Mouse (Mus musculus): Measurements from ENCODE around the gene Hacd3. TPM values are rescaled to one million over a fixed set of nuclear protein-coding genes. Genes with fewer than 3 reads are reported as not detected.

Hacd3 gene
- polyA plus RNA-seq, 1 experiment from 2014 or later, result 202 TPM

GRCm38 (mm10) chr9:64960117-64960977 lies 61.1 kb downstream of the Hacd3 start, which contains the start of gene Ints14:
TSS of gene Ints14 (plus strand) at chr9:64960905.
- Histone ChIP-seq H3K4me2 (ENCODE audit: low read length) (peak within 1 kb of the TSS; percentile 86), H3K4me1 (replicated peaks; ENCODE audit: control insufficient read depth, insufficient read depth, low read length) (peaks cover 14% of the 10 kb centered on the region), H3K27ac (ENCODE audit: low read length) (peak within 1 kb of the TSS; percentile 73), H3K36me3 (ENCODE audit: control insufficient read depth, insufficient read depth) (peaks cover 7% of the 10 kb centered on the region), H3K27me3 (replicated peaks; ENCODE audit: control insufficient read depth, insufficient read depth, low read length) (no peaks in the 10 kb centered on the region), H3K9ac (replicated peaks; ENCODE audit: low read depth, low read length) (peak within 1 kb of the TSS; percentile 81), H3K9me3 (ENCODE audit: control insufficient read depth, low read length) (no peaks in the 10 kb centered on the region), H3K4me3 (replicated peaks; ENCODE audit: low read length) (peak within 1 kb of the TSS; percentile 68)
- ATAC-seq, result peak; percentile 99
- WGBS, result 5% methylated on average over 29 of the region's 29 CpGs

GRCm38 (mm10) chr9:64957276-64957675 lies 64.2 kb downstream of the Hacd3 start:
- no peaks in the 10 kb centered on the region for H3K36me3 ChIP-seq (ENCODE audit: control insufficient read depth, insufficient read depth)
- no peak for ATAC-seq
- H3K27me3 ChIP-seq (replicated peaks; ENCODE audit: control insufficient read depth, insufficient read depth, low read length), result no peaks in the 10 kb centered on the region
- H3K27ac ChIP-seq (ENCODE audit: low read length), result no peak overlapping the region
- no peak overlapping the region for H3K4me2 ChIP-seq (ENCODE audit: low read length)
- no peaks in the 10 kb centered on the region for H3K9me3 ChIP-seq (ENCODE audit: control insufficient read depth, low read length)
- 93% methylated on average over 3 of the region's 3 CpGs for WGBS
- H3K4me3 ChIP-seq (replicated peaks; ENCODE audit: low read length), result no peak overlapping the region
- peaks cover 14% of the 10 kb centered on the region for H3K4me1 ChIP-seq (replicated peaks; ENCODE audit: control insufficient read depth, insufficient read depth, low read length)
- H3K9ac ChIP-seq (replicated peaks; ENCODE audit: low read depth, low read length), result no peak overlapping the region

GRCm38 (mm10) chr9:64956337-64956736 lies 65.2 kb downstream of the Hacd3 start:
- H3K9ac ChIP-seq (replicated peaks; ENCODE audit: low read depth, low read length), result no peak overlapping the region
- no peaks in the 10 kb centered on the region; the same call in 1 of the 2 replicates for H3K27me3 ChIP-seq (replicated peaks; ENCODE audit: control insufficient read depth, insufficient read depth, low read length)
- no peak overlapping the region for H3K27ac ChIP-seq (ENCODE audit: low read length)
- no peaks in the 10 kb centered on the region for H3K36me3 ChIP-seq (ENCODE audit: control insufficient read depth, insufficient read depth)
- H3K4me2 ChIP-seq (ENCODE audit: low read length), result no peak overlapping the region
- peaks cover 8% of the 10 kb centered on the region for H3K4me1 ChIP-seq (replicated peaks; ENCODE audit: control insufficient read depth, insufficient read depth, low read length)
- 18% methylated on average over 12 of the region's 12 CpGs for WGBS
- H3K4me3 ChIP-seq (replicated peaks; ENCODE audit: low read length), result no peak overlapping the region
- no peak for ATAC-seq
- no peaks in the 10 kb centered on the region for H3K9me3 ChIP-seq (ENCODE audit: control insufficient read depth, low read length)

- Histone ChIP-seq H3K36me3 (ENCODE audit: control insufficient read depth, insufficient read depth) (no peaks in the 10 kb centered on the region), H3K4me2 (ENCODE audit: low read length) (no peak overlapping the region), H3K9me3 (ENCODE audit: control insufficient read depth, low read length) (no peaks in the 10 kb centered on the region), H3K4me1 (replicated peaks; ENCODE audit: control insufficient read depth, insufficient read depth, low read length) (no peaks in the 10 kb centered on the region), H3K9ac (replicated peaks; ENCODE audit: low read depth, low read length) (no peak overlapping the region), H3K27ac (ENCODE audit: low read length) (no peak overlapping the region), H3K4me3 (replicated peaks; ENCODE audit: low read length) (no peak overlapping the region), H3K27me3 (replicated peaks; ENCODE audit: control insufficient read depth, insufficient read depth, low read length) (no peaks in the 10 kb centered on the region; the same call in 1 of the 2 replicates)
- no peak for ATAC-seq
- WGBS, result 80% methylated on average over 7 of the region's 7 CpGs
Observed at GRCm38 (mm10) chr9:64953190-64953589, 68.3 kb downstream of the Hacd3 start.

GRCm38 (mm10) chr9:64952055-64952454 lies 69.4 kb downstream of the Hacd3 start:
- no peaks in the 10 kb centered on the region for H3K4me1 ChIP-seq (replicated peaks; ENCODE audit: control insufficient read depth, insufficient read depth, low read length)
- no peaks in the 10 kb centered on the region for H3K9me3 ChIP-seq (ENCODE audit: control insufficient read depth, low read length)
- ATAC-seq, result 0 out of 2 replicates have a peak, but pooled peaks have one; percentile 26
- H3K4me3 ChIP-seq (replicated peaks; ENCODE audit: low read length), result no peak overlapping the region
- H3K27me3 ChIP-seq (replicated peaks; ENCODE audit: control insufficient read depth, insufficient read depth, low read length), result no peaks in the 10 kb centered on the region; the same call in 1 of the 2 replicates
- H3K9ac ChIP-seq (replicated peaks; ENCODE audit: low read depth, low read length), result no peak overlapping the region
- no peak overlapping the region for H3K27ac ChIP-seq (ENCODE audit: low read length)
- no peak overlapping the region for H3K4me2 ChIP-seq (ENCODE audit: low read length)
- 13% methylated on average over 5 of the region's 5 CpGs for WGBS
- H3K36me3 ChIP-seq (ENCODE audit: control insufficient read depth, insufficient read depth), result no peaks in the 10 kb centered on the region

GRCm38 (mm10) chr9:64951161-64951657 lies 70.3 kb downstream of the Hacd3 start, which contains the start of gene Slc24a1:
TSS of gene Slc24a1 (minus strand) at chr9:64951607.
- ATAC-seq, result no peak
- WGBS, result 32% methylated on average over 11 of the region's 11 CpGs
- H3K4me2 ChIP-seq (ENCODE audit: low read length), result no peak within 1 kb of the TSS

GRCm38 (mm10) chr9:64947483-64948095 lies 73.9 kb downstream of the Hacd3 start:
- 84% methylated on average over 9 of the region's 9 CpGs for WGBS
- Histone ChIP-seq H3K4me1 (replicated peaks; ENCODE audit: control insufficient read depth, insufficient read depth, low read length) (no peaks in the 10 kb centered on the region), H3K27ac (ENCODE audit: low read length) (no peak overlapping the region), H3K36me3 (ENCODE audit: control insufficient read depth, insufficient read depth) (no peaks in the 10 kb centered on the region), H3K4me3 (replicated peaks; ENCODE audit: low read length) (no peak overlapping the region), H3K27me3 (replicated peaks; ENCODE audit: control insufficient read depth, insufficient read depth, low read length) (no peaks in the 10 kb centered on the region; the same call in 1 of the 2 replicates), H3K9ac (replicated peaks; ENCODE audit: low read depth, low read length) (no peak overlapping the region), H3K9me3 (ENCODE audit: control insufficient read depth, low read length) (no peaks in the 10 kb centered on the region), H3K4me2 (ENCODE audit: low read length) (no peak overlapping the region)
- ATAC-seq, result no peak

More at GRCm38 (mm10) chr9:64951161-64951657, 70.3 kb downstream of the Hacd3 start, which contains the start of gene Slc24a1:
- H3K36me3 ChIP-seq (ENCODE audit: control insufficient read depth, insufficient read depth), result no peaks in the 10 kb centered on the region
- no peaks in the 10 kb centered on the region; the same call in 1 of the 2 replicates for H3K27me3 ChIP-seq (replicated peaks; ENCODE audit: control insufficient read depth, insufficient read depth, low read length)
- no peak within 1 kb of the TSS for H3K4me3 ChIP-seq (replicated peaks; ENCODE audit: low read length)
- H3K9me3 ChIP-seq (ENCODE audit: control insufficient read depth, low read length), result no peaks in the 10 kb centered on the region
- no peak within 1 kb of the TSS for H3K9ac ChIP-seq (replicated peaks; ENCODE audit: low read depth, low read length)
- H3K27ac ChIP-seq (ENCODE audit: low read length), result no peak within 1 kb of the TSS
- H3K4me1 ChIP-seq (replicated peaks; ENCODE audit: control insufficient read depth, insufficient read depth, low read length), result no peaks in the 10 kb centered on the region

GRCm38 (mm10) chr9:64943997-64944396 lies 77.5 kb downstream of the Hacd3 start:
- Histone ChIP-seq H3K4me3 (replicated peaks; ENCODE audit: low read length) (no peak overlapping the region), H3K27ac (ENCODE audit: low read length) (no peak overlapping the region), H3K9ac (replicated peaks; ENCODE audit: low read depth, low read length) (no peak overlapping the region), H3K4me2 (ENCODE audit: low read length) (no peak overlapping the region), H3K36me3 (ENCODE audit: control insufficient read depth, insufficient read depth) (no peaks in the 10 kb centered on the region), H3K27me3 (replicated peaks; ENCODE audit: control insufficient read depth, insufficient read depth, low read length) (no peaks in the 10 kb centered on the region), H3K9me3 (ENCODE audit: control insufficient read depth, low read length) (no peaks in the 10 kb centered on the region), H3K4me1 (replicated peaks; ENCODE audit: control insufficient read depth, insufficient read depth, low read length) (no peaks in the 10 kb centered on the region)
- no peak for ATAC-seq
- WGBS, result 23% methylated on average over 11 of the region's 11 CpGs

- H3K27me3 ChIP-seq (replicated peaks; ENCODE audit: control insufficient read depth, insufficient read depth, low read length), result no peaks in the 10 kb centered on the region
- no peaks in the 10 kb centered on the region for H3K36me3 ChIP-seq (ENCODE audit: control insufficient read depth, insufficient read depth)
- no peak overlapping the region for H3K4me3 ChIP-seq (replicated peaks; ENCODE audit: low read length)
- ATAC-seq, result no peak
- WGBS, result 90% methylated on average over 4 of the region's 4 CpGs
- H3K9me3 ChIP-seq (ENCODE audit: control insufficient read depth, low read length), result no peaks in the 10 kb centered on the region
- no peaks in the 10 kb centered on the region for H3K4me1 ChIP-seq (replicated peaks; ENCODE audit: control insufficient read depth, insufficient read depth, low read length)
- H3K4me2 ChIP-seq (ENCODE audit: low read length), result no peak overlapping the region
- H3K27ac ChIP-seq (ENCODE audit: low read length), result no peak overlapping the region
- no peak overlapping the region for H3K9ac ChIP-seq (replicated peaks; ENCODE audit: low read depth, low read length)
Observed at GRCm38 (mm10) chr9:64941650-64942049, 79.8 kb downstream of the Hacd3 start.
